Mouse (Mus musculus): ENCODE results near the gene Otop2. TPM values are rescaled to one million over a fixed set of nuclear protein-coding genes. Genes with fewer than 3 reads are reported as not detected.
A peak's percentile ranks its signal among the peaks of the same experiment; 100 is the strongest.

Gene Otop2
- 0.46 and 0.90 TPM in 2 replicates for polyA plus RNA-seq (2015; fragmentation: Nextera tagmentation; extraction: Ambion mirVana)

- H3K9ac ChIP-seq: no peak within 1 kb of the TSS
- H3K36me3 ChIP-seq: no peaks in the 10 kb centered on the region
- no peak for ATAC-seq (ENCODE audit: insufficient read depth, low FRiP score, low read depth)
- WGBS: 27% methylated on average over 8 of the region's 8 CpGs
- H3K4me2 ChIP-seq: no peak within 1 kb of the TSS
- H3K27me3 ChIP-seq (replicated peaks): 0 out of 2 replicates have a peak, but pooled peaks cover 5% of the 10 kb centered on the region
- H3K27ac ChIP-seq: no peak within 1 kb of the TSS
- H3K4me1 ChIP-seq: 0 out of 2 replicates have a peak, but pooled peaks cover 5% of the 10 kb centered on the region
- no peaks in the 10 kb centered on the region for H3K9me3 ChIP-seq
- H3K4me3 ChIP-seq (replicated peaks): no peak within 1 kb of the TSS
Measured at GRCm38 (mm10) chr11:115306863-115307262, at the start of gene Otop2. Gene Otop2 (plus strand): TSS chr11:115307163.

DNA sequence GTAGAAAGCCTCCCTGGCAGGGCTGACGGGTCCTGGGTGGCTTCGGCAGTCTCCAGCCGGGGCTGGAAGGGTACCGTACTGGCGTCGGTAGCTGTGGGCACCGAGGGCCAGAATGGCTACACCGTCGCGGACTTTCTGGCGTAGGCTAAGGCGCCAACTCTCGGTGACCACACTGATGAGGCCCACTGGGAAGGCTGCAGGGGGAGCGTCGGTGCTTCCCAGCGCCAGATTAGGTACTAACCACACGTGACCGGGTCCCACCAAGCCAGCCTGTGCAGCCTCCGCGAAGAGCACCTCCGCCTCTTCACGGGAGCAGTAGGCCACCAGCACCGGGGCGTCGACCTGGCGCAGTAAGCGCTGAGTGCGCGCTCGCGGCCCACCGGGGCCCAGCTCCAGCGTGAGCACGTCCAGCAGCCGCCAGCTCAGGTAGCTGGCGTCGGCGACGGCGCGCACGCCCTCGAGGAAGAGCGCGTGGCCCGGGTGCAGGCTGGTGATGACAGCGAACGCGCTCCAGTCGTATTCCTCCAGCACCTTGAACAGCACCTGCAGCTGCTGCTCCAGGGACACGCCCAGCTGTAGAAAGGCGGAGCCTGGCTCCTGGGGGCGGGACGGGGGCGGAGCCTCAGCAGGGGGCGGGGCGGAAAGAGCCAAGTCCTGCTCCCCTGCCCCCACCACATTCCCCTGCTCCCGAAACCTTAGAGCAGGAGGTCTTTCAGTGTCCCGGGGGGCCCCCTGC lies 49.0 kb upstream of the Otop2 start:
- WGBS: 17% methylated on average over 59 of the region's 59 CpGs
- Histone ChIP-seq H3K4me2 (peak overlapping the region; percentile 38; the same call in 1 of the 2 replicates), H3K27ac (no peak overlapping the region), H3K36me3 (no peaks in the 10 kb centered on the region), H3K4me1 (peaks cover 9% of the 10 kb centered on the region; the same call in 1 of the 2 replicates), H3K4me3 (replicated peaks) (0 out of 2 replicates have a peak overlapping the region, but pooled peaks have one; percentile 6), H3K27me3 (replicated peaks) (peaks cover 73% of the 10 kb centered on the region), H3K9me3 (no peaks in the 10 kb centered on the region), H3K9ac (no peak overlapping the region)
- no peak; the same call in 1 of the 2 replicates for ATAC-seq (ENCODE audit: insufficient read depth, low FRiP score, low read depth)

DNA sequence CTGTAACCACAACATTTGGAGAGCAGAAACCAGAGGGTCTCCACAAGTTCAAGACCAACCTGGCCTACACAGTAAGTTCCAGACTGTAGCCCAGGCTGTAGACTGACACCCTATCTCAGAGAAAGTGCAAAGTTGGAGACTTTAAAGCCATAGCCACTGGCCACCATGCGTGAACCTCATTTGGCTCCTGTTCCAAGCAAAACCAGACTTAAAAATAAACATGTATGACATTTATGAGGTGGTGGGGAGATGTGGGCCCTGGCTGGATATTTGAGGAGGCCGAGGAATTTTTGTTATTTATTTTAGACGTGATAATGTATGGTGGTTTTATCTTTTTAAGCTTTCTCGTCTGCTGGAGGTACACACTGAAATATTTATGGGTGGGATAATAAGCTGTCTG lies 47.8 kb upstream of the Otop2 start:
- Histone ChIP-seq H3K27me3 (replicated peaks) (peaks cover 74% of the 10 kb centered on the region), H3K36me3 (no peaks in the 10 kb centered on the region), H3K4me2 (no peak overlapping the region), H3K27ac (no peak overlapping the region), H3K4me1 (peaks cover 9% of the 10 kb centered on the region; the same call in 1 of the 2 replicates), H3K9me3 (no peaks in the 10 kb centered on the region), H3K9ac (no peak overlapping the region), H3K4me3 (replicated peaks) (no peak overlapping the region)
- 24% methylated on average over 4 of the region's 4 CpGs for WGBS
- ATAC-seq (ENCODE audit: insufficient read depth, low FRiP score, low read depth): no peak

DNA sequence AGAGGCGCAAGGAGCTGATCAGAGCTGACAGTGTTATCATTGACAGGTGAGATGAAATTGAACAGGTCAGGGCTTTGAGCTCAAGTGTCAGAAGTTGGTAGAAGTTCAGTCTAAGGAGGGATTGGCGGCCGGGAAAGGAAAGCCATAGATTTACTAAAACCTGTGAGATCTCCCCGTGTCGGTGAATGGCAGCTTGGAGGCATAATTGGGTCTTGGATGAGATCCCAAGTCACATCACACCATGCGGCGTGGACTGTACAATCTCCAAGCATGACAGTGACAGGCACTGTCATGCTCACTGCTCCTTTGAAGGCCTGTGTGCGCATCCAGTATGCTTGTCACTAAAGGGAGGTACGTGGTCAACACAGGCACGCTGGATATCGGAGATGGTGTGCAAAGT lies 44.0 kb upstream of the Otop2 start:
- no peaks in the 10 kb centered on the region for H3K9me3 ChIP-seq
- H3K4me2 ChIP-seq: no peak overlapping the region
- no peak overlapping the region for H3K9ac ChIP-seq
- peaks cover 25% of the 10 kb centered on the region for H3K4me1 ChIP-seq
- WGBS: 81% methylated on average over 11 of the region's 11 CpGs
- H3K36me3 ChIP-seq: no peaks in the 10 kb centered on the region
- ATAC-seq (ENCODE audit: insufficient read depth, low FRiP score, low read depth): no peak
- H3K27me3 ChIP-seq (replicated peaks): peaks cover 90% of the 10 kb centered on the region
- no peak overlapping the region for H3K27ac ChIP-seq
- H3K4me3 ChIP-seq (replicated peaks): no peak overlapping the region

GRCm38 (mm10) chr11:115264136-115264861 lies 42.7 kb upstream of the Otop2 start:
- WGBS: 57% methylated on average over 7 of the region's 7 CpGs
- Histone ChIP-seq H3K4me1 (peaks cover 19% of the 10 kb centered on the region), H3K4me2 (no peak overlapping the region), H3K9me3 (no peaks in the 10 kb centered on the region), H3K4me3 (replicated peaks) (no peak overlapping the region), H3K36me3 (no peaks in the 10 kb centered on the region), H3K9ac (no peak overlapping the region), H3K27ac (no peak overlapping the region), H3K27me3 (replicated peaks) (peaks cover 85% of the 10 kb centered on the region)
- ATAC-seq (ENCODE audit: insufficient read depth, low FRiP score, low read depth): no peak

GRCm38 (mm10) chr11:115264862-115265668 lies 41.9 kb upstream of the Otop2 start:
- H3K9ac ChIP-seq: no peak overlapping the region
- H3K4me3 ChIP-seq (replicated peaks): peak overlapping the region; percentile 19; the same call in 1 of the 2 replicates
- 6% methylated on average over 38 of the region's 39 CpGs for WGBS
- no peak overlapping the region for H3K27ac ChIP-seq
- H3K27me3 ChIP-seq (replicated peaks): peaks cover 87% of the 10 kb centered on the region
- no peaks in the 10 kb centered on the region for H3K36me3 ChIP-seq
- no peak for ATAC-seq (ENCODE audit: insufficient read depth, low FRiP score, low read depth)
- peak overlapping the region; percentile 45 for H3K4me2 ChIP-seq
- no peaks in the 10 kb centered on the region for H3K9me3 ChIP-seq
- peaks cover 19% of the 10 kb centered on the region for H3K4me1 ChIP-seq

DNA sequence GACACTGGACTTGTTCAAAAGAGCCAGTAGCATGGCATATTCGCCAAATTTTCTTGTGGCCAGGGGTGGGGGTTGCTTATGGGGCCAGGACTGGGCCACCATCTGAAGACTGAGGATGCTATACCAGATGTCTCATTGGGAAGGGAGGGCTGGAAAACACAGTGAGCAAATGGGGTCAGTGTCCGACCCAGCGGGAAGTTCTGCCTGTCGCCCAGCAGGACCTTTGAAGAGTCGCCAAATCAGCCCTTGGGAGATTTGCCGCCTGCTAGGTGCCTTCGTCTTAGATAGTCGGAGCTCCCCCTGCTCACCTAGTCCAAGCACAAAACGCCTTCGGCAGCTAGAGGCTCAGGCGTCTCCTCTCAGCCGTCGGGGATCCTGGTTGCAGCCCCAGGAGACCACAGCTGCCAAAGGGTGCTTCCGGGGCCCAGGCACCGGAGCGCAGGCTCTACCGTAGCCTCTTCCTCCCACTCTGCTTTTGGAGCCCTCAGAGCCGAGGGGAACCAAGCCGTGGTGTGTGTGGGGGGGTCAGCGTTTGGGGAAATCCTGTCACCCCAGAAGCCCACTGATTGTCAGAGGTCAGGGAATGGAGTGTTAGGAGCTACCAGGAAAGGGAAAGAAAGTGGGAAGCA lies 41.1 kb upstream of the Otop2 start:
- 3% methylated on average over 20 of the region's 20 CpGs for WGBS
- no peak for ATAC-seq (ENCODE audit: insufficient read depth, low FRiP score, low read depth)
- H3K4me2 ChIP-seq: 0 out of 2 replicates have a peak overlapping the region, but pooled peaks have one; percentile 57

DNA sequence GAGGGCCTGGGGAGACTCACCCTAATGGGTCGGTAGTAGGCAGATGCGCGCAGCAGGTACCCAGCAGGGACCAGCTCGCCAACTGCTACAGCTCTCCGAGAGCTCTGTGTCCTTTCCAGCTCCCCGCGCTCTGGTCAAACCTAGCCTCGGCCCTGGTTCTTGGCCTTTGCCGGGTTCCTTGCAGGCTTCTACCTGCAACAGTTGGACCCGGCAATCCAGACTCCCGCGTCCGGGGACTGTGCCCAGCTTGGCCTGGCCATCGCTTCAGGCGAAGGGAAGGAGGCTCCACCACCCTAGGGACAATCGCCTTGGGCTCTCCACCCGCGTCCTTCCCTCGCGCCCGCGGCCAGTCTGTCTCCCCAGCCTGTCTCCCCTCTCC lies 40.6 kb upstream of the Otop2 start:
- peak overlapping the region; percentile 31 for H3K4me3 ChIP-seq (replicated peaks)
- no peak overlapping the region for H3K27ac ChIP-seq
- WGBS: 3% methylated on average over 22 of the region's 22 CpGs
- H3K36me3 ChIP-seq: no peaks in the 10 kb centered on the region
- peaks cover 19% of the 10 kb centered on the region for H3K4me1 ChIP-seq
- peaks cover 74% of the 10 kb centered on the region for H3K27me3 ChIP-seq (replicated peaks)
- H3K9me3 ChIP-seq: no peaks in the 10 kb centered on the region
- peak overlapping the region; percentile 57 for H3K4me2 ChIP-seq
- no peak for ATAC-seq (ENCODE audit: insufficient read depth, low FRiP score, low read depth)
- no peak overlapping the region for H3K9ac ChIP-seq

More for the DNA sequence above, 41.1 kb upstream of the Otop2 start:
- Histone ChIP-seq H3K9ac (no peak overlapping the region), H3K36me3 (no peaks in the 10 kb centered on the region), H3K27me3 (replicated peaks) (peaks cover 79% of the 10 kb centered on the region), H3K9me3 (no peaks in the 10 kb centered on the region), H3K4me1 (peaks cover 19% of the 10 kb centered on the region), H3K27ac (no peak overlapping the region), H3K4me3 (replicated peaks) (no peak overlapping the region)

- 11% methylated on average over 29 of the region's 50 CpGs for WGBS
- Histone ChIP-seq H3K4me3 (replicated peaks) (peak within 1 kb of the TSS; percentile 31), H3K4me1 (peaks cover 19% of the 10 kb centered on the region), H3K27me3 (replicated peaks) (peaks cover 66% of the 10 kb centered on the region), H3K27ac (no peak within 1 kb of the TSS), H3K4me2 (peak within 1 kb of the TSS; percentile 57), H3K9me3 (no peaks in the 10 kb centered on the region), H3K36me3 (no peaks in the 10 kb centered on the region), H3K9ac (no peak within 1 kb of the TSS)
- no peak for ATAC-seq (ENCODE audit: insufficient read depth, low FRiP score, low read depth)
Measured at GRCm38 (mm10) chr11:115267061-115267883, 39.7 kb upstream of the Otop2 start, which contains the start of gene Grin2c. Gene Grin2c (minus strand): TSS chr11:115267243.

DNA sequence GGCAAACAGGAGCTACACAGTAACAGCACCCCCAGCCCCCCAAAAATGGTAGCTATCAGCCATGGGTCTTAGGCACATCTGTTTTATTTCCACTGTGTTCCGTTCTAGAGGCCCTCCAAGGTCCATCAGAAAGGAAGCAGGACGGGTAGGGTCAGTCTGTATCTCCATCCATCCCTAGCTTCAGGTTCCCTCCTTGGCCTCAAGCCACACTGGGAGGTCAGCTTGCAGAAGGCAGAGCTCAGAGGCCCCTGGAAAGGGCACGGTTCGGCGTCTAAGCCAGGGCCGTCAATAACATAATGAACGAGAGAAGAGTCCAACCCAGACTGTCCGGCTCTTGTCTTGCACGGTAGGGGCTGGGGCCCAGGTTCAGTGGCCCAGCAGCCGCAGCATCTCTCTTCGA lies 39.0 kb upstream of the Otop2 start:
- 70% methylated on average over 11 of the region's 11 CpGs for WGBS
- Histone ChIP-seq H3K4me2 (no peak overlapping the region), H3K27me3 (replicated peaks) (peaks cover 59% of the 10 kb centered on the region), H3K27ac (no peak overlapping the region), H3K4me1 (peaks cover 19% of the 10 kb centered on the region), H3K36me3 (no peaks in the 10 kb centered on the region), H3K9ac (no peak overlapping the region), H3K9me3 (no peaks in the 10 kb centered on the region), H3K4me3 (replicated peaks) (no peak overlapping the region)
- ATAC-seq (ENCODE audit: insufficient read depth, low FRiP score, low read depth): no peak
